ENCODE assay signal across 10 mouse cellular contexts in the genomic region with DNA sequence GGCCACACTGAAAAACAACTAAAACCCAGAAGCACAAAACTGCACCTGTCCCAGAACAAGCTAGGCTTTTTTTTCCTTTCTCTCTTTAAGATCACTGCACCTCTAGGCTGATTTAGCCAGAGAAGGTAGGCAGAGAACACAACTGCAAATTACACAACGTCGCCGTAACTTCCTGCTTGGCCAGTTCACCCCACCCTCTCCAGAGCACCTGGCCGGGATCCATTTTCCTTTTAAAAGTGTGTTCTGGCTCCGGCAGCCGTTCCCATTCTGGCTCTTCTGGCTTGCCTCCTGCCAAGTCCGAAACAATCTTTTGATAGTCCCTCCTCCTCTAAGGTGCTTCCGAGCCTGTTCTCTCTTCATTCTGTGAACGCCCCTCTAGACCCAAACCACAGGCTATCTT. TPM values are rescaled to one million over a fixed set of nuclear protein-coding genes. Genes with fewer than 3 reads are reported as not detected.
A peak's percentile ranks its signal among the peaks of the same experiment; 100 is the strongest.
DNase-seq lines count a peak whose midpoint lies in the region; ATAC-seq lines count a peak whose summit lies in the region.
"Had no signal": no experiment of that assay in that cellular context is flagged by ENCODE, and none has a peak within 500 bp of the region (broad histone marks: within the 10 kb centered on the region; RNA-seq: fewer than 3 reads in every experiment).

No protein-coding gene starts in this region.

- no peak overlapping the region for H3K4me3 ChIP-seq in intestine, embryonic 15.5 days (replicated peaks)
- H3K4me3 ChIP-seq in lung, embryonic 15.5 days: no peak overlapping the region
- H3K4me3 ChIP-seq in hindbrain, embryonic 11.5 days (ENCODE audit: low read depth, low read length): no peak overlapping the region
- H3K4me3 ChIP-seq: embryonic facial prominence, embryonic 12.5 days; neural tube, embryonic 12.5 days had no signal

- H3K27me3 ChIP-seq in intestine, embryonic 15.5 days (replicated peaks): no peaks in the 10 kb centered on the region
- no peaks in the 10 kb centered on the region for H3K27me3 ChIP-seq in lung, embryonic 15.5 days
- H3K27me3 ChIP-seq in hindbrain, embryonic 11.5 days (ENCODE audit: control insufficient read depth, insufficient read depth, low read length): no peaks in the 10 kb centered on the region
- H3K27me3 ChIP-seq: embryonic facial prominence, embryonic 12.5 days; neural tube, embryonic 12.5 days had no signal

- peak overlapping the region; percentile 17; the same call in 1 of the 2 replicates for H3K27ac ChIP-seq in intestine, embryonic 15.5 days
- peak overlapping the region; percentile 91 for H3K27ac ChIP-seq in lung, embryonic 15.5 days
- H3K27ac ChIP-seq in hindbrain, embryonic 11.5 days (ENCODE audit: low read depth, low read length): no peak overlapping the region
- H3K27ac ChIP-seq: embryonic facial prominence, embryonic 12.5 days; neural tube, embryonic 12.5 days had no signal

- no peaks in the 10 kb centered on the region for H3K36me3 ChIP-seq in intestine, embryonic 15.5 days
- no peaks in the 10 kb centered on the region for H3K36me3 ChIP-seq in lung, embryonic 15.5 days
- peaks cover 2% of the 10 kb centered on the region; the same call in 1 of the 2 replicates for H3K36me3 ChIP-seq in hindbrain, embryonic 11.5 days (ENCODE audit: control insufficient read depth, insufficient read depth, low read length)
- H3K36me3 ChIP-seq: embryonic facial prominence, embryonic 12.5 days; neural tube, embryonic 12.5 days had no signal

- peaks cover 23% of the 10 kb centered on the region for H3K4me1 ChIP-seq in intestine, embryonic 15.5 days (replicated peaks)
- H3K4me1 ChIP-seq in lung, embryonic 15.5 days: peaks cover 50% of the 10 kb centered on the region
- H3K4me1 ChIP-seq in hindbrain, embryonic 11.5 days (replicated peaks; ENCODE audit: control insufficient read depth, insufficient read depth, low read length): no peaks in the 10 kb centered on the region
- H3K4me1 ChIP-seq: neural tube, embryonic 12.5 days had no signal

- H3K9ac ChIP-seq in intestine, embryonic 15.5 days: no peak overlapping the region; the same call in 1 of the 2 replicates
- 0 out of 2 replicates have a peak overlapping the region, but pooled peaks have one; percentile 10 for H3K9ac ChIP-seq in lung, embryonic 15.5 days
- H3K9ac ChIP-seq in hindbrain, embryonic 11.5 days (ENCODE audit: low read depth, low read length): no peak overlapping the region
- H3K9ac ChIP-seq: embryonic facial prominence, embryonic 12.5 days; neural tube, embryonic 12.5 days had no signal

- WGBS in intestine, embryonic 15.5 days: 51% methylated on average over 9 of the region's 9 CpGs
- WGBS in lung, embryonic 15.5 days: 51% methylated on average over 9 of the region's 9 CpGs
- 84% methylated on average over 9 of the region's 9 CpGs for WGBS in hindbrain, embryonic 11.5 days

- peak overlapping the region; percentile 12; the same call in 1 of the 2 replicates for H3K4me2 ChIP-seq in intestine, embryonic 15.5 days (replicated peaks)
- peak overlapping the region; percentile 42 for H3K4me2 ChIP-seq in lung, embryonic 15.5 days
- no peak overlapping the region for H3K4me2 ChIP-seq in hindbrain, embryonic 11.5 days (replicated peaks; ENCODE audit: low read depth, low read length)
- H3K4me2 ChIP-seq: embryonic facial prominence, embryonic 12.5 days; neural tube, embryonic 12.5 days had no signal

- DNase-seq in adrenal gland, postnatal 14 days: peak; percentile 57
- DNase-seq in adrenal gland, adult 8-10 months: no peak
- DNase-seq in gastrocnemius, adult 8-10 months (ENCODE audit: low spot score in 2 of 2): peak; percentile 61 to 70
- no peak for DNase-seq in cerebellum, adult 11-12 months
- no peak for DNase-seq in T-cell, adult 2 months (ENCODE audit: low spot score)
- DNase-seq in hindbrain, embryonic 11.5 days (ENCODE audit: low spot score): no peak

- peak; percentile 26; the same call in 1 of the 2 replicates for ATAC-seq in intestine, embryonic 15.5 days
- ATAC-seq in lung, embryonic 15.5 days (ENCODE audit: borderline replicate concordance, extremely low read depth, low FRiP score, low TSS enrichment): no peak
- ATAC-seq in hindbrain, embryonic 11.5 days (ENCODE audit: low FRiP score): no peak

- H3K9me3 ChIP-seq in intestine, embryonic 15.5 days: no peaks in the 10 kb centered on the region
- no peaks in the 10 kb centered on the region for H3K9me3 ChIP-seq in lung, embryonic 15.5 days
- H3K9me3 ChIP-seq in hindbrain, embryonic 11.5 days (ENCODE audit: control insufficient read depth, low read length): no peaks in the 10 kb centered on the region
- H3K9me3 ChIP-seq: embryonic facial prominence, embryonic 12.5 days; neural tube, embryonic 12.5 days had no signal

RNA-seq across cellular contexts. Expression of gene Gab1, which starts 32.4 kb away (rescaled TPM):
- 18.0 and 20.1 TPM in 2 replicates for total RNA-seq in adrenal gland, postnatal 14 days (2021)
- total RNA-seq in adrenal gland, adult 8-10 months (2022): 10 to 100 TPM; 20.6 to 28.4 (median 22.0) TPM
- total RNA-seq in gastrocnemius, adult 8-10 months (2022): 10 to 100 TPM in 3 of 4 experiments, 1 to 10 TPM in 1; 9.0 to 12.8 (median 11.5) TPM
- polyA plus RNA-seq in intestine, embryonic 15.5 days (2015; fragmentation: Nextera tagmentation; extraction: Ambion mirVana): 13.5 and 14.3 TPM in 2 replicates
- 20.2 and 22.2 TPM in 2 replicates for polyA plus RNA-seq in lung, embryonic 15.5 days (2015; fragmentation: Nextera tagmentation; extraction: Ambion mirVana)
- polyA plus RNA-seq in hindbrain, embryonic 11.5 days (2014; fragmentation: Nextera tagmentation; extraction: Ambion mirVana): 18.1 and 20.8 TPM in 2 replicates

Comparison
In these comparisons a context has a peak if more than half of its experiments do, and no peak if none do; other contexts are left out.
1. DNase-seq: peak in adrenal gland, postnatal 14 days (single experiment) and gastrocnemius, adult 8-10 months (2 of 2); none in adrenal gland, adult 8-10 months (single experiment), cerebellum, adult 11-12 months (single experiment), T-cell, adult 2 months (single experiment) and hindbrain, embryonic 11.5 days (single experiment).